Mouse (Mus musculus) heart, adult 2 months (tissue): ENCODE measurements around the gene Syt16. TPM values are rescaled to one million over a fixed set of nuclear protein-coding genes. Genes with fewer than 3 reads are reported as not detected.

ENCODE experiments used
- DNase-seq, 2 experiments: peaks; one replicate each; pipeline ENCODE4 v3.0.0; 2021
- H3K27ac ChIP-seq: fragments of 200-600 bp; 2 replicates; pipeline ENCODE4 v1.8.1; 2022
- H3K27me3 ChIP-seq: fragments of 200-500 bp; 2 replicates; pipeline ENCODE4 v1.6.1; 2012; ENCODE audit warnings: mild to moderate bottlenecking, low read length, inconsistent platforms, mixed read lengths; ENCODE audit not compliant: control insufficient read depth, insufficient read depth
- H3K36me3 ChIP-seq: fragments of 200-500 bp; 2 replicates; pipeline ENCODE4 v1.6.1; 2012; ENCODE audit warnings: low read length, inconsistent platforms; ENCODE audit not compliant: control insufficient read depth, insufficient read depth
- H3K4me1 ChIP-seq: fragments of 200-500 bp; 2 replicates; pipeline ENCODE4 v1.6.1; 2011; ENCODE audit warnings: low read length; ENCODE audit not compliant: control insufficient read depth, insufficient read depth
- H3K4me3 ChIP-seq: fragments of 200-600 bp; 2 replicates; pipeline ENCODE4 v1.8.1; 2022
- H3K79me2 ChIP-seq: fragments of 200-500 bp; replicated peaks from 2 replicates; pipeline ENCODE4 v1.6.1; 2012; ENCODE audit warnings: mild to moderate bottlenecking, inconsistent platforms, low read length, moderate library complexity, mixed read lengths; ENCODE audit not compliant: control insufficient read depth, insufficient read depth
- H3K9ac ChIP-seq: fragments of 200-500 bp; 2 replicates; pipeline ENCODE4 v1.6.1; 2012; ENCODE audit warnings: low read depth, mild to moderate bottlenecking, control low read depth, inconsistent platforms, low read length, mixed read lengths
- CTCF ChIP-seq: fragments of 200-600 bp; IDR thresholded peaks from 2 replicates; pipeline ENCODE4 v1.8.1; 2022; ENCODE audit warnings: antibody characterized with exemption, mild to moderate bottlenecking, moderate library complexity
- EP300 ChIP-seq: fragments of 200-500 bp; IDR thresholded peaks from 2 replicates; pipeline ENCODE4 v1.6.1; 2011; ENCODE audit warnings: low read depth, low read length, control low read depth; ENCODE audit not compliant: insufficient read depth
- POLR2A ChIP-seq: fragments of 200-500 bp; IDR thresholded peaks from 2 replicates; pipeline ENCODE4 v1.6.1; 2011; ENCODE audit warnings: mild to moderate bottlenecking, low read depth, low read length, control low read depth; ENCODE audit not compliant: insufficient read depth
- WGBS: fragments of 180-500 bp; shearing (Covaris S2); methylation state at CpG from one replicate; pipeline ENCODE4 v1.1.7; 2018; 5-methylcytosine and 5-hydroxymethylcytosine counted together
- intact Hi-C: fragments of 180-260 bp; cut with DNase I; formaldehyde crosslinking; loops from one replicate; pipeline ENCODE4 v1.15.1; 2025
- long read RNA-seq: library from polyadenylated mRNA; stranded (forward); transcript quantifications from one replicate; pipeline ENCODE4 v2.0.0, GENCODE M21; 2021
- polyA plus RNA-seq: library from polyadenylated mRNA; depleted of rRNA; stranded (reverse); fragments of >200 nt; gene quantifications from 2 replicates; pipeline ENCODE4 v1.2.3, GENCODE M21; 2012; rRNA removed
- total RNA-seq, 2 experiments: library from RNA; stranded (reverse); gene quantifications; 2 replicates each; pipeline ENCODE4 v1.2.3; 2021

Gene Syt16
- total RNA-seq = not detected
- 0.10 and 0.35 TPM in 2 replicates for polyA plus RNA-seq
- long read RNA-seq = 0 reads

DNA sequence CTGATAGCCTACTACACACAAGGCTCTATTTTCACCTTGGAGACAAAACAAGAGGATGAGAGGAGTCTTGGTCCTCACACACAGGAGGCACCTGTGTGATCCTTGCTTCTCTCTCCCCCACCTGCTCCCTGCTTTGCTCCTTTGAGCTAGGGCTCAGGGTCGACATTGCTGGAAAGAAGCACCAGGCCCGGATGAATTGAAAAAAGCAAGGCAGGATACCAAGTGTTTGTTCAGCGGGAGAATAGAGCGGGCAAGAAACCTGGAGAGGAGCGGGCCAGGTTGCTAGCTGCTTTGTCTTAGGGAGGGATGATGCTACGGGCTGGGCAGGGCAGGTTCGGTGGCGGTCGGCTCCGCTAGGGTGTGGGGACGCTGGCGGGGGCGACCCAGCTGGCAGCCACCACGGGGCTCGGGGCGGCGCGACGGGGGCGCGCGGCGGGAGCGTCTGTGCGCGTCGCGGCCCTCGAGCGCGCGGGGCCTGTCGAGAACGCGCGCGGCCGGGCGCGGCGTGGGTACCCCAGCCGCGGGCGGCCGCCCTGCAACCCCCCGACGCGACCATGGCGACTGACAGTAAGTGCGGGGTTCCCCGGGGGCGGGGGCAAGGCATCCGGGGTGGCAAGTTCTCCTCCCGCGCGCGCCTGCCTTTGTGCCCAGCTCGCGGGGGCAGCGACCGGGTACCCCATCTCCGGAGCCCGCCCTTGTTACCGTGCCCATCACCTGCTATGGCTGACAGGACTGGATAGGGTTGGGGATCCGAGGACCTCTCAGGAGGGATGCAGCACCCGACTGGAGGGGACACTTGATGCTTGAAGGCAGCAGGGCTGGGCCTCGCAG is at the start of gene Syt16:
Syt16 (plus strand) TSS at position 365 of the 831 bp plus-strand sequence.
- no peak for TF ChIP-seq CTCF
- TF ChIP-seq POLR2A = no peak
- TF ChIP-seq EP300 = no peak
- no peak within 1 kb of the TSS for H3K9ac ChIP-seq
- H3K79me2 ChIP-seq = no peaks in the 10 kb centered on the region
- no peak within 1 kb of the TSS for H3K4me3 ChIP-seq
- H3K36me3 ChIP-seq = no peaks in the 10 kb centered on the region
- H3K27me3 ChIP-seq = peaks cover 15% of the 10 kb centered on the region
- intact Hi-C loops = no loop called here
- WGBS = 1% methylated on average over 67 of the region's 67 CpGs
- no peak for DNase-seq
- H3K4me1 ChIP-seq = no peaks in the 10 kb centered on the region
- no peak within 1 kb of the TSS for H3K27ac ChIP-seq

DNA sequence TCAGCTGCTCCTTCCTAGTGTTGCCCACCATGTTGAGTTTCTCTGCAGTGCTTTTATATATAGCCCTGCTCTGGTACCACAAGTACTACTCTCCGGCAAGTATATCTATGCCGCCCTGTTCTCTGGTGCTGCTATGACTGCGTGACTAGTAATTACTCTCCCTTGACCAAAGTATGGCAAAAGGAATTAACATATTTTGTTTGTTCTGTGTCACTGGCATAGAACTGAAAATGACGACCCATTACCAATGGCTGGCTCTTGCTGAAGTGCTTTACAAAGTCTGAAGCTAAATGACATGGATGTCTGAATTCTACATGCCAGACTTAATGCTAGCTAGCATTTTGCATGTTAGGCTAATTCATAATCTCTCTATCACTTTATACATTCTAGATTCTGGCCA is 49.0 kb upstream of the Syt16 start:
- H3K4me3 ChIP-seq = no peak overlapping the region
- 81% methylated on average over 4 of the region's 4 CpGs for WGBS
- peak overlapping the region; percentile 11; the same call in 1 of the 2 replicates for H3K27ac ChIP-seq
- no peak for TF ChIP-seq CTCF
- no peak for TF ChIP-seq EP300
- no peak for TF ChIP-seq POLR2A
- no peaks in the 10 kb centered on the region for H3K79me2 ChIP-seq
- H3K9ac ChIP-seq = 0 out of 2 replicates have a peak overlapping the region, but pooled peaks have one; percentile 30
- no peaks in the 10 kb centered on the region for H3K27me3 ChIP-seq
- peaks cover 28% of the 10 kb centered on the region for H3K36me3 ChIP-seq
- H3K4me1 ChIP-seq = no peaks in the 10 kb centered on the region; the same call in 1 of the 2 replicates
- intact Hi-C loops = no loop called here
- no peak for DNase-seq

DNA sequence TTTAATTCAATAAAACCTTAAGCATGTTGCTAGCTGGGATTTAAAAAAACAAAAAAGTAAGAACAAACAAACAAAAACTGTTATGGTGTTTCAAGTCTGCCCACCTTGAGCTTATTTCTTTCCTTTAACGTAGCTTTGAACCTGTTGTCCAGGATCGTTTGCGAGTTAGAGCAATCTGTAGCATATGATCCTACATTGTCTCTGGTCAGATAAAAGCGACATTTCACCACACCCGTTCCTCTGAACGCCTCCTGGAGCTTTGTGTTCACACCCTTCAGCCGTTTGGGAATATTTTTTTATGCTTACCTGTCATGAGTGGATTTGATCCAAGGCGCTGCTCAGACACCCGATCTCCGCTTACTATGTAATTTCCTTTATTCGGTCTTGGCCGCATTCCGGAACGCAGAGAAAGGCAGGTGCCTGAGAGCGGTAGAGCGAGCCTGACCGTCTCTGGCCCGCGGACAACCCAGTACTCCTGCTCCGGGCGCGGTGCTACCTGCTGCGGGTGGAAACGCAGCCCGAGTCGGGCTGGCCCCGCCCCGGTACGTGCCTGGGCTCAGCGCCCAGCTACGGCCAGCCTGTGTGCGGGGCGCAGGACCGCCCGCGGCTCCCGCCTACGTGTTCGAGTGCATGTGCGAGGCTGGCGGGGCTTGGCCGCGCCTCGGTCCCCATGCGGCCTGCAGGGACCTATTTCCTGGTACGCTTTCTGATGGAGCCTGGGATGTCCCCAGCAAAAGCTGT is 48.0 kb upstream of the Syt16 start:
- Histone ChIP-seq H3K27ac (peak overlapping the region; percentile 60), H3K9ac (peak overlapping the region; percentile 94), H3K36me3 (peaks cover 20% of the 10 kb centered on the region), H3K27me3 (no peaks in the 10 kb centered on the region), H3K4me1 (peaks cover 1% of the 10 kb centered on the region; the same call in 1 of the 2 replicates), H3K79me2 (no peaks in the 10 kb centered on the region), H3K4me3 (peak overlapping the region; percentile 41)
- peak; percentile 72 to 74 for DNase-seq
- TF ChIP-seq POLR2A (no peak), CTCF (no peak), EP300 (no peak)
- intact Hi-C loops = no loop called here
- 8% methylated on average over 46 of the region's 46 CpGs for WGBS

DNA sequence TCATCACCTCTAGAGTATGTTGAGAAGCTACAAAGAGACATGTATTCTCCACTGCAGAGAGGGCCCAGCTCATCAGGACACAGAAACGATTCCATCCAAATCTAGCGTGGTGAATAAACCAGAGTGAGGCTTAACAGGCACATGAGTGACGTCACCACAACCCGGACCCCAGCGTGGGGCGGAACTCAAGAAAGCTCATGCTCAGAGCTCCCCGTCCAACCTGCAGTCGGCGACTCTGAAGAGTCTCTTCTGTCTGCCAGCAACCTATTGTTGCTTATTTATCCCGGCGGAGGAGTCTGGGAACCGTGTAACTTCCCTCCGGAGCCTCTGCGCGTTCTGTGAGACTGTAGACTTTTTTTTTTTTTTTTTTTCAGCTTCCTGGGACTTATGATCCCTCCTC is 44.6 kb upstream of the Syt16 start:
- H3K36me3 ChIP-seq = peaks cover 6% of the 10 kb centered on the region; the same call in 1 of the 2 replicates
- peaks cover 3% of the 10 kb centered on the region; the same call in 1 of the 2 replicates for H3K4me1 ChIP-seq
- intact Hi-C loops = no loop called here
- DNase-seq = peak; percentile 41 to 44
- no peaks in the 10 kb centered on the region for H3K27me3 ChIP-seq
- WGBS = 6% methylated on average over 15 of the region's 15 CpGs
- H3K27ac ChIP-seq = no peak overlapping the region
- H3K9ac ChIP-seq = no peak overlapping the region; the same call in 1 of the 2 replicates
- peak; percentile 9; the same call in 1 of the 2 replicates for TF ChIP-seq CTCF
- TF ChIP-seq POLR2A = no peak
- TF ChIP-seq EP300 = no peak
- H3K79me2 ChIP-seq = no peaks in the 10 kb centered on the region
- H3K4me3 ChIP-seq = peak overlapping the region; percentile 9

DNA sequence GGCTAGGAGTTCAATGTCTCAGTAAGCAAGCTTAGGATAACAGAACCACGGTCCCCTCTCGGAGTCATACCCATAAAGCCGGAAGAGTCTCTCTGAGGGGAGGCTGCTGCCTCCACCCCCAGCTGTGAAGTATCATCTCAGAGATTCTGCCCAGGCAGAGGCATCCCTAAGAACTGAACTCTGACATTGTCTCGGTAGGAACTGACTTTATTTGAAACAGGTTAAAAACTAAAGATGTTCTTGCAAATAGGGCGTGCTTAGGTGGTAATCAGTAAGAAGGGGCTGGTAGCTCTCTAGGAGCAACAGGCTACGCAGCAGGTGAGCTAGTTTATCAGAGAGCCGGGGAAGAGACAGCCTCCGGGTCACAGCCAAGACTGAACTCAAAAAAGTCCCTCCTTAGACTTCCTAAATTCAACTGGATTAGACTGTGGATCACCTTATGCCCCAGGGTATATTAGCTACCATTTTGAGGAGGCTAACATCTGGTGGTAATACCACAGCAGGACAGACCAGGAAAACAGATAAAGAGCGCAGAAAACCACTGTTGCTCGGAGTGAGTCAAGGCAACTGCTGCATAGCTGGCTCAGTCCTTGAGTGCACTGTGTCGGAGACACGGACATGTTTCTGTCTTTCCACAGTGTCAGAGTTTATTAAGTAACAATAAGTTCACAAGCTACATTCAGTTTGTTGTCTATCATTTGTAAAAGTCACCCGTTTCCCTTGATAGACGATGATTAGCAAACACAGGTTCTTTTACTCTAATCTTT is 43.9 kb upstream of the Syt16 start:
- H3K79me2 ChIP-seq = no peaks in the 10 kb centered on the region
- H3K27me3 ChIP-seq = no peaks in the 10 kb centered on the region
- peak overlapping the region; percentile 14; the same call in 1 of the 2 replicates for H3K9ac ChIP-seq
- no peak for DNase-seq
- peaks cover 3% of the 10 kb centered on the region; the same call in 1 of the 2 replicates for H3K4me1 ChIP-seq
- no peak overlapping the region; the same call in 1 of the 2 replicates for H3K27ac ChIP-seq
- H3K4me3 ChIP-seq = peak overlapping the region; percentile 9
- TF ChIP-seq EP300 (no peak), POLR2A (no peak), CTCF (no peak)
- intact Hi-C loops = no loop called here
- H3K36me3 ChIP-seq = peaks cover 4% of the 10 kb centered on the region; the same call in 1 of the 2 replicates
- 46% methylated on average over 14 of the region's 14 CpGs for WGBS
